Mouse (Mus musculus): ENCODE results near the gene Med29.

DNA sequence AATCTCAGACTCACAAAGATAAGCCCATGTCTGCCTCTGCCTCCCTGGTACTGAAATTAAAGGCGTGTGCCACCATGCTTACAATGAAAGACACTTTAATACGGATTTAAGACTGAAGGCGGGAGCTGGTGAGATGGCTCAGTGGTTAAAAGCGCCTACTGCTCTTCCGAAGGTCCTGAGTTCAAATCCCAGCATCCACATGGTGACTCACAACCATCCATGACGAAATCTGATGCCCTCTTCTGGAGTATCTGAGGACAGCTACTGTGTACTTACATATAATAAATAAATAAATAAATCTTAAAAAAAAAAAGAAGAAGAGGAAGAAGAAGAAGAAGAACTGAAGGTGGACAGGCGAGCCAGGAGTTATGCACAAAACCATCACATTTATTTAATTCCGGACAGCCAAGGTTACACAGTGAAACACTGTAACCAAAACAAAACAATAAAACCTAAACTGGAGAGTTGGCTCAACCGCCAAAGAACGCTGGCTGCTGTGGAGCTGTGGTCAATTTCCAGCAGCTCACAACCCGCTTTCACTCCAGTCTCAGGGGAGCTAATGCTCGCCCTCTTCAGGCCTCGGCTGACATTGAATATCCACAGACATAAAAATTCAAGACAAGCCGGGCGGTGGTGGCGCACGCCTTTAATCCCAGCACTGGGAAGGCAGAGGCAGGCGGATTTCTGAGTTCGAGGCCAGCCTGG is 53.1 kb downstream of the Med29 start:
- no peak for TF ChIP-seq CTCF (IDR thresholded peaks at IDR 0.05; ENCODE audit: control insufficient read depth, insufficient read depth, insufficient read length)
- no peak for TF ChIP-seq CEBPB (IDR thresholded peaks at IDR 0.05; ENCODE audit: low read depth)
- TF ChIP-seq USF1 (IDR thresholded peaks at IDR 0.05; ENCODE audit: low read depth), result no peak
- no peak for TF ChIP-seq MAX (IDR thresholded peaks at IDR 0.05)
- no peak for TF ChIP-seq MYOD1 (IDR thresholded peaks at IDR 0.05; ENCODE audit: control insufficient read depth, insufficient read length, low read depth)
- no peak for TF ChIP-seq FOSL1 (IDR thresholded peaks at IDR 0.05; ENCODE audit: insufficient read depth, low read length, poor library complexity, severe bottlenecking)

Measured in C2C12 (cell line).